ENCODE assay signal across 14 mouse cellular contexts in the genomic region with DNA sequence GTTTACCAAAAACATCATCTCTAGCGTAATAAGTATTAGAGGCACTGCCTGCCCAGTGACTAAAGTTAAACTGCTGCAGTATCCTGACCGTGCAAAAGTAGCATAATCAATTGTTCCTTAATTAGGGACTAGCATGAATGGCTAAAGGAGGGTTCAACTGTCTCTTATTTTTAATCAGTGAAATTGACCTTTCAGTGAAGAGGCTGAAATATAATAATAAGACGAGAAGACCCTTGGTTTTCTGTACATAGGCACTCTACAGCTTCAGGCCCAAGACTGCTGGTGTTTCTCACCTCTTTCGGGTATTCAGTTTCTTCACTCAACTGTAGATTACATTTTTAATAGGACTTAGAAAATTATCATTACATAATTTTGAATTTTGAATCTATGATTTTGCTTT. TPM values are rescaled to one million over a fixed set of nuclear protein-coding genes. Genes with fewer than 3 reads are reported as not detected.
DNase-seq lines count a peak whose midpoint lies in the region; ATAC-seq and TF ChIP-seq lines count a peak whose summit lies in the region.
"Had no signal": no experiment of that assay in that cellular context is flagged by ENCODE, and none has a peak within 500 bp of the region (broad histone marks: within the 10 kb centered on the region; RNA-seq: fewer than 3 reads in every experiment).

No protein-coding gene starts in this region.

- no peak overlapping the region for H3K4me3 ChIP-seq in heart, embryonic 11.5 days (ENCODE audit: low read depth, low read length)
- H3K4me3 ChIP-seq in lung, embryonic 14.5 days (ENCODE audit: low read depth, low read length): no peak overlapping the region
- H3K4me3 ChIP-seq: hindbrain, embryonic 13.5 days; lung, embryonic 15.5 days had no signal

- no peaks in the 10 kb centered on the region for H3K4me1 ChIP-seq in heart, embryonic 11.5 days (ENCODE audit: control insufficient read depth, insufficient read depth, low read length)
- no peaks in the 10 kb centered on the region for H3K4me1 ChIP-seq in lung, embryonic 14.5 days (ENCODE audit: insufficient read depth)
- H3K4me1 ChIP-seq: hindbrain, embryonic 13.5 days; lung, embryonic 15.5 days had no signal

- no peak for DNase-seq in heart, postnatal 25 days (ENCODE audit: low spot score)
- DNase-seq in lung, embryonic 14.5 days: no peak
- DNase-seq in lung, postnatal 4 days: no peak
- DNase-seq in embryo, embryonic 10 days (ENCODE audit: low spot score): no peak
- no peak for DNase-seq in left cerebral cortex, postnatal 36 days (ENCODE audit: low spot score in 2 of 2)
- DNase-seq: adrenal gland, adult 8-10 months; cerebellum, adult 9-10 months; thymus, postnatal 25 days had no signal

- no peaks in the 10 kb centered on the region for H3K27me3 ChIP-seq in heart, embryonic 11.5 days (ENCODE audit: control insufficient read depth, insufficient read depth, low read length)
- no peaks in the 10 kb centered on the region for H3K27me3 ChIP-seq in lung, embryonic 14.5 days (ENCODE audit: insufficient read depth, low read length)
- H3K27me3 ChIP-seq: hindbrain, embryonic 13.5 days; lung, embryonic 15.5 days had no signal

- no peaks in the 10 kb centered on the region for H3K9me3 ChIP-seq in heart, embryonic 11.5 days (replicated peaks; ENCODE audit: control insufficient read depth, low read length)
- H3K9me3 ChIP-seq in lung, embryonic 14.5 days (ENCODE audit: low read depth, low read length): no peaks in the 10 kb centered on the region
- H3K9me3 ChIP-seq: hindbrain, embryonic 13.5 days; lung, embryonic 15.5 days had no signal

- no peak overlapping the region for H3K27ac ChIP-seq in heart, embryonic 11.5 days (ENCODE audit: low read depth, low read length)
- H3K27ac ChIP-seq in lung, embryonic 14.5 days (ENCODE audit: low read depth): no peak overlapping the region
- H3K27ac ChIP-seq: hindbrain, embryonic 13.5 days; lung, embryonic 15.5 days had no signal

- WGBS in heart, embryonic 11.5 days (ENCODE audit: insufficient replicate concordance): 74% methylated on average over 4 of the region's 4 CpGs
- 83% methylated on average over 4 of the region's 4 CpGs for WGBS in lung, embryonic 14.5 days

- intact Hi-C loops in heart, postnatal 25 days (cut with DNase I): no loop called here
- intact Hi-C loops in left cerebral cortex, postnatal 36 days (cut with DNase I): no loop called here

- peak; percentile 98 for ATAC-seq in heart, embryonic 11.5 days (replicated peaks; ENCODE audit: insufficient number of reproducible peaks, low FRiP score, low TSS enrichment)
- peak; percentile 68; the same call in 1 of the 2 replicates for ATAC-seq in lung, embryonic 14.5 days (ENCODE audit: insufficient read depth)
- ATAC-seq in common myeloid progenitor, adult 5-6 weeks (replicated peaks; ENCODE audit: low read depth, poor library complexity, severe bottlenecking): peak; percentile 100
- peak; percentile 98 for ATAC-seq in monocyte, adult 5-6 weeks (replicated peaks; ENCODE audit: insufficient number of reproducible peaks, low FRiP score, low TSS enrichment, poor library complexity, severe bottlenecking)

- H3K36me3 ChIP-seq in heart, embryonic 11.5 days (ENCODE audit: control insufficient read depth, insufficient read depth, low read length): no peaks in the 10 kb centered on the region
- H3K36me3 ChIP-seq in lung, embryonic 14.5 days (ENCODE audit: insufficient read depth): no peaks in the 10 kb centered on the region
- H3K36me3 ChIP-seq: hindbrain, embryonic 13.5 days; lung, embryonic 15.5 days had no signal

- H3K4me2 ChIP-seq in heart, embryonic 11.5 days: no peak overlapping the region
- no peak overlapping the region for H3K4me2 ChIP-seq in lung, embryonic 14.5 days
- H3K4me2 ChIP-seq: hindbrain, embryonic 13.5 days; lung, embryonic 15.5 days had no signal

- TF ChIP-seq CTCF in lung, embryonic 14.5 days (IDR thresholded peaks at IDR 0.05; ENCODE audit: low read depth): no peak

- H3K9ac ChIP-seq in heart, embryonic 11.5 days (ENCODE audit: low read depth, low read length): no peak overlapping the region
- no peak overlapping the region for H3K9ac ChIP-seq in lung, embryonic 14.5 days
- H3K9ac ChIP-seq: hindbrain, embryonic 13.5 days; lung, embryonic 15.5 days had no signal

RNA-seq across cellular contexts. Expression of a gene that starts 0.4 kb away (rescaled TPM):
- polyA plus RNA-seq in heart, embryonic 11.5 days (2014; fragmentation: Nextera tagmentation; extraction: Ambion mirVana): not detected in 2 replicates
- total RNA-seq in heart, postnatal 25 days (2021): not detected
- polyA plus RNA-seq in lung, embryonic 14.5 days (2014; fragmentation: Nextera tagmentation; extraction: Ambion mirVana): not detected in 2 replicates
- total RNA-seq in common myeloid progenitor, adult 5-6 weeks (2017): not detected in 2 replicates
- not detected in 3 replicates for total RNA-seq in monocyte, adult 5-6 weeks (2017)
- total RNA-seq in left cerebral cortex, postnatal 36 days (2021): not detected
- total RNA-seq: adrenal gland, adult 8-10 months; layer of hippocampus, postnatal 10 days had no signal
- polyA plus RNA-seq: hindbrain, embryonic 13.5 days; lung, embryonic 15.5 days had no signal
